Mouse (Mus musculus) G1E (cell line): ENCODE results near the gene Ggct.

ENCODE experiments used
- CTCF ChIP-seq: IDR thresholded peaks from 2 replicates; pipeline ENCODE4 v1.5.1; 2012; ENCODE audit warnings: low read depth, low read length, inconsistent platforms, mixed read lengths
- GATA1 ChIP-seq: IDR thresholded peaks from 2 replicates; pipeline ENCODE4 v1.6.1; 2012; ENCODE audit warnings: borderline replicate concordance, low read length, inconsistent platforms, mixed read lengths

DNA sequence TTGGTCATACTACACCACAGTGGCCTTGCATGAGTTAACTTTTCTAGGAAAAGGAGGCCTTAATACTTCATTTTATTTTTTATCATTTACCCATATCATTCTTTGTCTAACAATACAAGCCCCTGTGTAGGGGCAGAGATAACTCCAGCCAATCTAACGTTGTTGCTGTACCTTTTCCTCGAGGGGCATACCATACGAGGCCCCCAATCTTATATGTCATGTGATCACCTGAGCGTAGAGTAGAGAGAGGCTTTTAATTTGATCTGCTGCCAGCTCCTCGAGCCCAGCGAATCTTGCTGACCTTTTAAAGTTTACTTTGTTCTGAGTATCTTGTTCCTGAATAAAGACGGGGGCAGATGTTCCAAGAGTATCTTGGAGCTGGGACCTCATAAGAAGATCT is 19.8 kb upstream of the Ggct start:
- TF ChIP-seq CTCF (no peak), GATA1 (no peak)
